Mouse (Mus musculus) mesoderm, embryonic 11.5 days (tissue): ENCODE measurements around the gene Ubxn2a.
"Not testable (repeated sequence)": the region's sequence is repeated elsewhere in the genome, so short reads cannot be mapped to it uniquely, and the experiment has no call there.

Experiments used
- DNase-seq: peaks from one replicate; pipeline ENCODE4 v3.0.0-alpha.2; 2012; ENCODE audit warnings: low read depth, low spot score

Gene Ubxn2a

GRCm38 (mm10) chr12:4906951-4907906 is at the start of gene Ubxn2a:
Gene Ubxn2a, minus strand, starts transcription at chr12:4907705.
- peak; percentile 94 for DNase-seq

DNA sequence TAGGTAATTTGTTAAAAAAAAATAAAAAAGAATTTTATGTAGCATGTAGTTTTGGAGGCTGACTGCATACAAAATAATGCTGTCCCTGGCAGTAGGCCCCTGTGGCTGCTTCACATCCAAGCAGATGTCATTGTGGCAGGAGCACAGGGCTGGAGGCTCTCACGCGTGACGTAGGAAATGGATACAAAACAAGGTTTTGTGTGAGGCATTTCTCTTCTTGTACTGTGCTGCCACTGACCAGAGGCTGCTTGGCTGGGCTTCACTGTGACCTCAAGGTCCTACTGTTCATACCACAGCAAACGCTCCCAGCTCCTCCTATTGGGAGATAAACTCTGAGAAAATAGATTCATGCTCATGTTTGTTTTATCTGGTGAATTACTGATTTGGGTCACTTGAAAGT is 45.7 kb upstream of the Ubxn2a start:
- DNase-seq: no peak

DNA sequence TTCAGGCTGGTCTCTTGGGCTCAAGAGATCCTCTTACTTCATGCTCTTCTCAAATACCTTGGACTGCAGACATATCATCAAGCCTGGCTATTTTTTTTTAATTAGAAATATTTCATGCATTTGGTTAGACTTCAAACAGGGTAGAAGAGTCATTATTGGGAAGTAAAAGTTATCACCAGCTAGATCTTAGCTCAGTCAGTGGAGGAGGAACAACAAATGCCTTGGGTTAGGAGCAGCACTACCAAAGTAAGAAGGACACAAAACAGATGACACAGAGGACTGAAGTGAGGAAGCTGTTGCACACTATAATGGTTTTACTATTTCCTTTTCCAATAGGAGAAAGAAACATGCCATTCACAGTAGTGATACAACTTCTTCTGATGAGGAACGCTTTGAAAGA is 44.8 kb upstream of the Ubxn2a start:
- no peak for DNase-seq

- DNase-seq: no peak
Observed at GRCm38 (mm10) chr12:4930820-4931548, 23.5 kb upstream of the Ubxn2a start.

DNA sequence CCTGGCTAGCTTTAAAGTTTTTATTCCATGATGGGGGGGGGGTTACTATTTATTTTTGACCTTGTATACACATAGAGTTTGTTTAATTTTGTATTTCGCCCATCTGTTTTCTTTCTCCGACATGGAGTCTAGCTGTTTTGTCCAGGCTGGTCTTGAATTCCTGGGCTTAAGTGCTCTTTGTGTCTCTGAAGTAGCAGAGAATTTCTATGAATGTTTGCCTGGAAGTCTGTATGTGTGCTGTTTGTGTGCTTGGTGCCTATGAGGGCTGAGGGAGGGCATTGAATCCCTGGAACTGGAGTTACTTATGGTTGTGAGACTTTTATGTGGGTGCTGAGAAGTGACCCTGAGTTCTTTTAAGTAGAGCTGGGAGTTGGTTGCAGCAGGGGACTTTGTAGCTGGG is 20.7 kb upstream of the Ubxn2a start:
- no peak for DNase-seq

- peak; percentile 53 for DNase-seq
Observed at GRCm38 (mm10) chr12:4917805-4918591, 10.5 kb upstream of the Ubxn2a start.

DNA sequence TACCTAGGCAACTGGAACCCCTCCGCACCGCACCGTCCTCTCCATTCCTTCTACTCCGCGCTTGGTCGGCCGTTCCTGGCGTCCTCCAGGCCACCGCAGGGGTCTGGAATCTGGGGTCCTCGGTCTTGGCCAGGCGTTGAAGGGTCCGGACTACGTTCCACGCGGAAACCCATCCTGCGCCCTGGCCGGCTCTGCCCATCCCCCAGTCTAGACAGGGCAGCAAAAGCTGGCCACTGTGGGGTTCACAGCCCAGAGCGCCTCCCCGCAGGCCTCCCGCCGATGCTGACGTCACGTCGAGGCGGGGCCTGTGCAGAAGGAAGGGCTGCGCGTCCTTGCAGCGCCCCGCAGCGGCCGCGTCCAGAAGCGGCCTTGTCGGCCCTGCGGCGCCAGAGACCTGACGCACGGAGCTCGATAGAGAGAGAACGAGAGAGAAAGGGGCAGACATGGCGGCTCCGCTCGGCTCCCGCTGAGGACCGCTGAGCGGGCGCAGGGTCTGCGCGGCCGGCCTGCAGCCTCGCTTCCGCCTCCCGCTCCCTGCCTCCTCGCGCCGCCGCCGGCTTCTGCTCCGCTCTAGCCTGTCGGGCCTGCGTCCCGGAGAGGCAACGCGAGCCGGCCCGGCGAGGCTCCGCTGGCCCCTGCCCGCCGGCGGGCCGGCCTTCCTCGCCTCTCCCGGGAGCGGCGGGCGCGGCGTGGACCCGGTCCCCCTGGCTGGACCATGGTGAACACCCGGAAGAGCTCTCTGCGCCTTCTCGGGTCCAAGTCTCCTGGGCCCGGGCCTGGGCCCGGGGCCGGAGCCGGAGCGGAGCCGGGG is 9.7 kb upstream of the Ubxn2a start, which contains the start of gene Atad2b:
Gene Atad2b, plus strand, starts transcription at position 360 of the 811 bp plus-strand sequence.
- DNase-seq: peak; percentile 98

- DNase-seq: no peak
Observed at GRCm38 (mm10) chr12:4914944-4915343, 7.4 kb upstream of the Ubxn2a start.

- no peak for DNase-seq
Observed at GRCm38 (mm10) chr12:4914441-4914840, 6.9 kb upstream of the Ubxn2a start.

DNA sequence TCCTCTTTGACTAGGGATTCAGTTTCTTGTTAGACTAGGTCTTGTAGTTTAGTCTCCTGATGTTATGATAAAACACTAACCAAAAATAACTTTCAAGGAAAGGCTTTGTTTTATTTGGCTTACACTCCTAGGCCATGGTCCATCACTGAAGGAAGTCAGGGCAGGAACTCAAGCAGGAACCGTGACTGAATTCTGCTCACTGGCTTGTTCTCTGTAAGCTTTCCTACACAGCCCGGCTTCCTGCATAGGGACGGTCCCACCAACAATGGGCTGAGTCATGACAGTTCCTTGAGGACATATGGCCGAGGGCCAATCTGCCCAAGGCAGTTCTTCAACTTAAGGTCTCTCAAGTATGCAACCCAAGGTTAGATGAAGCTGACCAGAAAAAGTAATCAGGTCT is 4.2 kb upstream of the Ubxn2a start:
- no peak for DNase-seq

GRCm38 (mm10) chr12:4910496-4910895 is 3.0 kb upstream of the Ubxn2a start:
- not testable (repeated sequence) for DNase-seq

- no peak for DNase-seq
Observed at GRCm38 (mm10) chr12:4908391-4908790, 886 bp upstream of the Ubxn2a start.

DNA sequence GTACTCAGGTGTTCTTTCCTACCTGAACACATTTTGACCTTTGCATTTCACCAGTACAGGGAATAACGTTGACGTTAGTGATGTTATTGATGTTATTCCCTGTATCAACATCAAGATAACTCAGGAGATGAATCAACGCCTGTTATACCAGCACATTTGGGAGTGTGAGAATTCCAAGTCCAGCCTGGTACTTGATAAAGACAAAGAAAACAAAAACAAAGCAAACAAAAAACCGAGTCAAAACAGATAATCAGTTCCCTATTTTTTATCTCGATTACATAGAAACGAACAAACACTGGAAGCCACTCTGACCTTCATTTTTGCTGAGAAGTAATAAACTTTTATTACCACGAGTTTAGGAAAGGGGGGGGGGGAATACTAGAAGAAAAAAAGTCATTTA is 1.0 kb downstream of the Ubxn2a start:
- DNase-seq: no peak

DNA sequence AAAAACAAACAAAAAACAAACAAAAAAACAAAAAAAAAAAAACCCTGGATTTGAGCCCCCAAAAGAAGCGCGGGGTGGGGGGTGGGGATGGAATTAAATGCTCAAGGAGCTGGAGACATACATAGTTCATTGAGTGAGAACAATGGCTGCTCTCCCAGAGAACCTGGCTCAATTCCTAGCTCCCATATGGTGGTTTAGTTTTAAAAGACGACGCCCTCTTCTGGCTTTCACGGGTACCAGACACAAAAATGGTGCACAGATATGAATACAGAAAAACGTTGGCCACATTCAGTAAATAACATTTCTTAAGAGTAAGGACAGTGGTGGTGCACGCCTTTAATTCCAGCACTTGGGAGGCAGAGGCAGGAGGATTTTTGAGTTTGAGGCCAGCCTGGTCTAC is 1.6 kb downstream of the Ubxn2a start:
- no peak for DNase-seq

GRCm38 (mm10) chr12:4898024-4898423 is 9.5 kb downstream of the Ubxn2a start:
- no peak for DNase-seq

GRCm38 (mm10) chr12:4889891-4890290 is 17.6 kb downstream of the Ubxn2a start:
- no peak for DNase-seq

GRCm38 (mm10) chr12:4889251-4889650 is 18.3 kb downstream of the Ubxn2a start:
- no peak for DNase-seq

DNA sequence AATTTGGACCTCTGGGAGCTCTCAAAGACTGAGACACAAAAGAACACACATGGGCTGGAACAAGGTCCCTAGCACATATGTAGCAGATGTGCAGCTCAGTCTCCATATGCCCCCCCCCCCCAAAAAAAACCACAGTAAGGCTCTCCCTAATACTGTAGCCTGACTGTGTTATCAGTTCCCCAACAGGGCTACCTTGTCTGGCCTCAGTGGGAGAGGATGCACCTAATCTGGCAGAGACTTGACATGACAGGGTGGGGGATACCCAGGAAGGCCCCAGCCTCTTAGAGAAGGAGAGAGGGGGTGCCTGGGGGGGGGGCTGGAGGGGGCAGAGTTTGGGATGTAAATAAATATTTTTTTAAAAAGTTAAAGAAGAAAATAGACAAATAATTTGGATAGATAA is 18.8 kb downstream of the Ubxn2a start:
- no peak for DNase-seq

GRCm38 (mm10) chr12:4886581-4886980 is 20.9 kb downstream of the Ubxn2a start:
- DNase-seq: not testable (repeated sequence)

DNA sequence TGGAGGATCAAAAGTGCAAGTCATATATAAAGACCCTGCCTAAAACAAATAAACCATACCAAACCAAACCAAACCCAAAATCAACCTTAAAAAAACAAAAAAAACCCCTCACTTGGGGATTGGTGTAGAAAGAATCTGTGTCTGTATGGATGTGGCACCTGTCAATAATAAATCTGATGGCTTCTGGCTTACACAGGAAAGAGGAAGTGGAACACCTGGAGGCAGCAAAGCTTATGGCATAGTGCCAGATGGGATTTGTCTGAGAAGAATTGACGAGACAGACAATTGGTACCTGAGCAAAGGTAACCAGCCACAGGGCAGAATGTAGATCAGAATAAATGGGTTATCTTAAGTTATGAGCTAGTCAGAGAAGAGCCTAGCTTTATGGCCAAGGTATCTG is 22.4 kb downstream of the Ubxn2a start:
- DNase-seq: no peak

DNA sequence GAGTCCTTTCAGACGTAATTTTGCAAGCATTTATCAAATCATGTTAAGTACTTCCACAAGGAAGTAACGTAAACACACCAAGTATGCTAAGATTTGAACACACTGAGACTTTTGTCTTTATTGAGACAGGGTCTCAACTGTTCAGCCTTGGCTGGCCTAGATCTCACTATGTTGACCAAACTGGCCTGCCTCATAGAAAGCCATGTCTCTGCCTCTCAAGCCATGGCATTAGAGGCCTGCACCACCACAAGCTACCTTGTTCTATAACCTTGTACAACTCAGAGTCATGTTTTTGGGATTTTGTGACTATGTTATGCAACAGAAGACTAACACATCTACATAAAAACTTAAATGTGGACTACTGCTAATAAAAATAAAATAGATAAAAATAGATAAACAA is 25.4 kb downstream of the Ubxn2a start:
- DNase-seq: no peak
